Mouse (Mus musculus) C2C12 (cell line): ENCODE measurements around the gene Tekt5. TPM values are rescaled to one million over a fixed set of nuclear protein-coding genes. Genes with fewer than 3 reads are reported as not detected.

ENCODE experiments used
- H3K27me3 ChIP-seq: one replicate; pipeline ENCODE4 v1.6.1; 2011; ENCODE audit not compliant: control insufficient read depth, insufficient read depth, insufficient read length
- H3K36me3 ChIP-seq: one replicate; pipeline ENCODE4 v1.6.1; 2011; ENCODE audit not compliant: control insufficient read depth, insufficient read depth
- H3K4me3 ChIP-seq: one replicate; pipeline ENCODE4 v1.5.1; 2011; ENCODE audit warnings: mild to moderate bottlenecking, control low read depth; ENCODE audit not compliant: poor library complexity, insufficient read depth, severe bottlenecking
- H3K79me2 ChIP-seq: one replicate; pipeline ENCODE4 v1.6.1; 2011; ENCODE audit not compliant: control insufficient read depth, insufficient read depth
- H3K79me3 ChIP-seq: one replicate; pipeline ENCODE4 v1.6.1; 2011; ENCODE audit warnings: low read depth, control low read depth
- H3ac ChIP-seq: one replicate; pipeline ENCODE3; 2011; ENCODE audit warnings: low read depth; ENCODE audit not compliant: control insufficient read depth, insufficient read length
- CEBPB ChIP-seq: IDR thresholded peaks from one replicate; pipeline ENCODE4 v1.6.1; 2011; ENCODE audit warnings: low read depth, mild to moderate bottlenecking, control low read depth, moderate library complexity
- CTCF ChIP-seq: IDR thresholded peaks from one replicate; pipeline ENCODE4 v1.5.1; 2011; ENCODE audit not compliant: control insufficient read depth, insufficient read depth, insufficient read length
- FOSL1 ChIP-seq: IDR thresholded peaks from one replicate; pipeline ENCODE4 v1.8.0; 2011; ENCODE audit warnings: mild to moderate bottlenecking, low read length; ENCODE audit not compliant: poor library complexity, insufficient read depth, severe bottlenecking
- MAX ChIP-seq: IDR thresholded peaks from one replicate; pipeline ENCODE4 v1.6.1; 2011; ENCODE audit warnings: mild to moderate bottlenecking, control low read depth
- MYOD1 ChIP-seq: IDR thresholded peaks from one replicate; pipeline ENCODE4 v1.6.1; 2011; ENCODE audit warnings: low read depth; ENCODE audit not compliant: control insufficient read depth, insufficient read length
- MYOG ChIP-seq: IDR thresholded peaks from one replicate; pipeline ENCODE4 v1.6.1; 2011; ENCODE audit not compliant: control insufficient read depth, insufficient read length; ENCODE audit errors: extremely low read depth
- USF1 ChIP-seq: IDR thresholded peaks from one replicate; pipeline ENCODE4 v1.6.1; 2011; ENCODE audit warnings: low read depth, mild to moderate bottlenecking, control low read depth, moderate library complexity
- polyA plus RNA-seq: library from polyadenylated mRNA; unstranded; fragments of >200 nt; fragmentation: generic; extraction: Trizol; gene quantifications from one replicate; pipeline ENCODE4 v1.2.1, GENCODE M21; 2012; ENCODE audit warnings: missing spikeins

The Tekt5 gene
- polyA plus RNA-seq, 1 experiment = not detected

- Histone ChIP-seq H3K36me3 (no peaks in the 10 kb centered on the region), H3ac (no peak overlapping the region), H3K79me3 (no peaks in the 10 kb centered on the region), H3K4me3 (no peak overlapping the region), H3K27me3 (no peaks in the 10 kb centered on the region), H3K79me2 (no peaks in the 10 kb centered on the region)
- no peak for TF ChIP-seq FOSL1
- no peak for TF ChIP-seq CEBPB
- no peak for TF ChIP-seq MAX
- no peak for TF ChIP-seq USF1
- no peak for TF ChIP-seq CTCF
- TF ChIP-seq MYOG = no peak
- TF ChIP-seq MYOD1 = no peak
Measured at GRCm38 (mm10) chr16:10347551-10347950, 47.7 kb downstream of the Tekt5 start.

GRCm38 (mm10) chr16:10341110-10341509 lies 54.2 kb downstream of the Tekt5 start:
- H3K36me3 ChIP-seq = no peaks in the 10 kb centered on the region
- no peaks in the 10 kb centered on the region for H3K79me2 ChIP-seq
- no peak for TF ChIP-seq USF1
- no peaks in the 10 kb centered on the region for H3K27me3 ChIP-seq
- no peaks in the 10 kb centered on the region for H3K79me3 ChIP-seq
- H3ac ChIP-seq = no peak overlapping the region
- no peak overlapping the region for H3K4me3 ChIP-seq

GRCm38 (mm10) chr16:10339930-10340329 lies 55.4 kb downstream of the Tekt5 start:
- Histone ChIP-seq H3K79me3 (no peaks in the 10 kb centered on the region), H3K36me3 (no peaks in the 10 kb centered on the region), H3K4me3 (no peak overlapping the region), H3ac (no peak overlapping the region), H3K79me2 (no peaks in the 10 kb centered on the region), H3K27me3 (no peaks in the 10 kb centered on the region)
- TF ChIP-seq MYOG (no peak), CEBPB (no peak), USF1 (no peak), CTCF (no peak), MYOD1 (no peak)

GRCm38 (mm10) chr16:10338601-10339000 lies 56.7 kb downstream of the Tekt5 start:
- Histone ChIP-seq H3K27me3 (no peaks in the 10 kb centered on the region), H3K4me3 (no peak overlapping the region), H3K79me3 (no peaks in the 10 kb centered on the region), H3K79me2 (no peaks in the 10 kb centered on the region), H3ac (no peak overlapping the region), H3K36me3 (no peaks in the 10 kb centered on the region)
- TF ChIP-seq FOSL1 (no peak), MAX (no peak), CEBPB (no peak), MYOD1 (no peak), MYOG (no peak), USF1 (no peak), CTCF (no peak)

- H3ac ChIP-seq = no peak overlapping the region
- H3K79me2 ChIP-seq = no peaks in the 10 kb centered on the region
- no peak overlapping the region for H3K4me3 ChIP-seq
- H3K79me3 ChIP-seq = no peaks in the 10 kb centered on the region
- H3K36me3 ChIP-seq = no peaks in the 10 kb centered on the region
- TF ChIP-seq CTCF = no peak
- no peaks in the 10 kb centered on the region for H3K27me3 ChIP-seq
Measured at GRCm38 (mm10) chr16:10337422-10338197, 57.7 kb downstream of the Tekt5 start.

GRCm38 (mm10) chr16:10336454-10337421 lies 58.6 kb downstream of the Tekt5 start:
- Histone ChIP-seq H3K79me3 (no peaks in the 10 kb centered on the region), H3K79me2 (no peaks in the 10 kb centered on the region), H3ac (no peak overlapping the region), H3K27me3 (no peaks in the 10 kb centered on the region), H3K36me3 (no peaks in the 10 kb centered on the region), H3K4me3 (no peak overlapping the region)
- TF ChIP-seq CTCF = no peak
